Mouse (Mus musculus): Measurements from ENCODE around the gene Tac2. TPM values are rescaled to one million over a fixed set of nuclear protein-coding genes. Genes with fewer than 3 reads are reported as not detected.

Tac2 gene
- polyA plus RNA-seq (2016; fragmentation: Nextera tagmentation; extraction: Ambion mirVana): 1.2 and 2.1 TPM in 2 replicates

DNA sequence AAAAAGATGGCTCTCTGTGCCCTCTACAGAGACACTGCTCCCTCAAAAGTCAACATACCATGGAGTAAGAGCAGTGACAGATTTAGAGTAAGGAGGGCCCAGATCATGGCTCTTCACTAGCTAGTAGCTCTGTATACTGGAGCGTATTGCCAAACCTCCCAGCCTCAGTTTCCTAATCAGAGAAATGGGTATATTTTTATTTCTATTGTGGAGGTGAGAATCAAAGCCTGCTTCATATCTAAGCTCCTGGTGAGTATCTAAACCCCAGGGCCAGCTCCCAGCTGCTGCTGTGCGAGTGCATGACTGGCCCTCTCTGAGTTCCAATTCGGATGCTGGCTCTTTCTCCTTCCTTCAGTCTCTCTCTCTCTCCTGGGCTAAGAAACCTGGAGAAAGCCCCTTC, at the start of gene Tac2:
Gene Tac2 (plus strand): TSS at position 301 of the 400 bp plus-strand sequence.
- Histone ChIP-seq H3K4me3 (no peak within 1 kb of the TSS), H3K9ac (no peak within 1 kb of the TSS), H3K9me3 (no peaks in the 10 kb centered on the region), H3K27ac (no peak within 1 kb of the TSS), H3K4me1 (peaks cover 11% of the 10 kb centered on the region), H3K4me2 (replicated peaks) (no peak within 1 kb of the TSS), H3K36me3 (no peaks in the 10 kb centered on the region), H3K27me3 (peaks cover 10% of the 10 kb centered on the region)
- 83% methylated on average over 3 of the region's 3 CpGs for WGBS
- ATAC-seq (ENCODE audit: insufficient number of reproducible peaks, insufficient read depth, low FRiP score, low TSS enrichment): no peak

DNA sequence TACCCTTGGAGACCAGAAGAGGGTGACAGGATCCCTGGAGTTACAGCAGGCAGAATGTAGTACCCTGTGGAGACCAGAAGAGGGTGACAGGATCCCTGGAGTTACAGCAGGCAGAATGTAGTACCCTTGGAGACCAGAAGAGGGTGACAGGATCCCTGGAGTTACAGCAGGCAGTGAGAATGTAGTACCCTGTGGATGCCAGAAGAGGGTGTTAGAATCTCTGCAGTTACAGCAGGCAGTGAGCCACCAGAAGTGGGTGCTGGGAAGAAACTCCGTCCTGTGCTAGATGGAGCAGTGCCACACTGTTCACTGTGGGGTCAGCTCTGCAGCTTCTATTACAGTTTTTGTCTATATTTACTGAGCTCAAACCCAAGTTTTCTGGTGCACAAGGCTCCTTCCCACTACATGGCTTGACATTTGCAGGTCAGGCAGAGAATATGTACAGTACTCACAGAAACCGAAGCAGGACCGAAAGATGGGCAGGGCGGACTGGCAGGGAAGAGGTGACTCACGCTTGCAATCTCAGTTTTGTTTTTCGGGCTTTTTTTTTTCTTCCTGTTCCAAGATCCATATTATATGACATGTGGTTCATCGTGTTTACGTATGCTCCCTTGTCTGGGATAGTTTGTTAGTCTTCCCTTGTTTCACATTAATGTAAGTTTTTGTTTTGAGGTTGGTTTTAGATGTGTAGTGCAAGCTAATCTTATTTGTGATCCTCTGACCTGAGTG, 49.3 kb upstream of the Tac2 start:
- ATAC-seq (ENCODE audit: insufficient number of reproducible peaks, insufficient read depth, low FRiP score, low TSS enrichment): no peak
- H3K27me3 ChIP-seq: no peaks in the 10 kb centered on the region
- peaks cover 7% of the 10 kb centered on the region; the same call in 1 of the 2 replicates for H3K4me1 ChIP-seq
- no peak overlapping the region for H3K9ac ChIP-seq
- H3K4me3 ChIP-seq: no peak overlapping the region
- no peaks in the 10 kb centered on the region for H3K9me3 ChIP-seq
- H3K27ac ChIP-seq: 0 out of 2 replicates have a peak overlapping the region, but pooled peaks have one; percentile 12
- no peak overlapping the region for H3K4me2 ChIP-seq (replicated peaks)
- 87% methylated on average over 8 of the region's 8 CpGs for WGBS
- no peaks in the 10 kb centered on the region for H3K36me3 ChIP-seq

DNA sequence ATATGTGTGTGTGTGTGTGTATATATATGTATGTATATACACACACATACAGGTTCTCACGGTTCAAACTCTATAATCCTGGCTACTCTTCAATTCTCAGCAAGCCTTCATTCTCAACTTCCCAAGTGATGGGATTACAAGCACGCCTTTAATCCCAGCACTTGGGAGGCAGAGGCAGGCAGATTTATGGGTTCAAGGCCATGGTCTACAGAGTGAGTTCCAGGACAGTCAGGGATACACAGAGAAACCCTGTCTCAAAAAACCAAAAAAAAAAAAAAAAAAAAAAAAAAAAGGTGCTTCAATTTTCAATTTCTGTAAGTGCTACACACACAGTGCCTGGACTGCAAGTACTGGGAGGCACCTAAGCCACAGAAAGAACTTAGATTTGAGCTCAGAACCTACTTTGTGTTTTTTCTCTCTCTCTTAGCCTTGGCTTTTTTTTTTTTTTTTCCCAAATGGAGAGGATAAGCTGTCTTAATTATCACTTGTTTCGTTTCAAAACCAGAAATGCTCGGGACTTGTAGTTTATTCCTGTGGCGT, 48.3 kb upstream of the Tac2 start:
- H3K4me2 ChIP-seq (replicated peaks): peak overlapping the region; percentile 92
- H3K4me3 ChIP-seq: peak overlapping the region; percentile 76
- H3K4me1 ChIP-seq: peaks cover 7% of the 10 kb centered on the region; the same call in 1 of the 2 replicates
- no peak for ATAC-seq (ENCODE audit: insufficient number of reproducible peaks, insufficient read depth, low FRiP score, low TSS enrichment)
- no peaks in the 10 kb centered on the region for H3K9me3 ChIP-seq
- H3K36me3 ChIP-seq: no peaks in the 10 kb centered on the region
- WGBS: 52% methylated on average over 5 of the region's 5 CpGs
- H3K9ac ChIP-seq: no peak overlapping the region
- peak overlapping the region; percentile 74; the same call in 1 of the 2 replicates for H3K27ac ChIP-seq
- no peaks in the 10 kb centered on the region for H3K27me3 ChIP-seq

DNA sequence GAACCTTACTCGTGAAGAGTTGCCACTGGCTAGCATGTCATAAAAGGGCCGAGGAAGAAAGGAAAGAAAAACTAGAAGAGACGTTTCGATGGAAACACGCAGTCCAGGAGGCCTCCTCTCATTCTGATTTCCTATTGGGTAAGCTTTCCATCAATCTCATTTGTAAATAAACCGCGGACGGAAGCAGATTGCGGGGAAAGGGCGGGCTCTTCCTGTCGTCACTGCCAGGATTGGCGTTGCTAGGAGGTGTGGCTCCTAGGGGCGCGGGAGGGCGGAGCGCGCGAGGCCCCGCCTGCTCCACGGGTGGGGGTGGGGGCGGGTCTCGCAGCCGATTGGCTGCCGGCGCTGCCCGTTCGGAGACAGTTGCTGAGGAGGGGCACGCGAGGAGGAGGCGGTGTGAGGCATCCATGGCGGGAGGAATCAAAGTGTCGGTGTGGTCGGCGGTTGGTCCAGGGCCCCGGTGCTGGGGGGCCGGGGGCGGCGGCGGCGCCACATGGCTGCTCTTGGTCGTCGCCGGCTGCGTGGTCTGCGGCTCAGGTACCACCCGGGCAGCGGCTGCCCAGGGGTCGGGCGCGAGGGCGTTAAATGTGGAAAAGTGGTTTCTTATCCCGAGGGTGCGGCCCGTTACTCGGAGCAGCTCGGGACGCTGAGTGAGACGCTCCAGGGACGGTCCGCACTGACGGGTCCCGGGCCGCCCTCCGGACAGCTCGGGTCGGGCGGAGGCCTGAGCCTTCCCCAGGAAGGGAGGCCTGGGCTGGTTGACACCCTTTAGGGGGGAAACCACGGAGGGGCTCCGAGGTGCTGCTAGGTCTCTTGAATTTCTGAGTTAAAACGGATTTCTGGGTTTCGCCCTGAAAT, 47.4 kb upstream of the Tac2 start:
- Histone ChIP-seq H3K9me3 (no peaks in the 10 kb centered on the region), H3K36me3 (no peaks in the 10 kb centered on the region), H3K27me3 (no peaks in the 10 kb centered on the region), H3K27ac (peak overlapping the region; percentile 83), H3K4me2 (replicated peaks) (peak overlapping the region; percentile 92), H3K4me1 (peaks cover 7% of the 10 kb centered on the region; the same call in 1 of the 2 replicates), H3K9ac (peak overlapping the region; percentile 81), H3K4me3 (peak overlapping the region; percentile 76)
- under 1% methylated on average over 70 of the region's 71 CpGs for WGBS
- ATAC-seq (ENCODE audit: insufficient number of reproducible peaks, insufficient read depth, low FRiP score, low TSS enrichment): peak; percentile 90

DNA sequence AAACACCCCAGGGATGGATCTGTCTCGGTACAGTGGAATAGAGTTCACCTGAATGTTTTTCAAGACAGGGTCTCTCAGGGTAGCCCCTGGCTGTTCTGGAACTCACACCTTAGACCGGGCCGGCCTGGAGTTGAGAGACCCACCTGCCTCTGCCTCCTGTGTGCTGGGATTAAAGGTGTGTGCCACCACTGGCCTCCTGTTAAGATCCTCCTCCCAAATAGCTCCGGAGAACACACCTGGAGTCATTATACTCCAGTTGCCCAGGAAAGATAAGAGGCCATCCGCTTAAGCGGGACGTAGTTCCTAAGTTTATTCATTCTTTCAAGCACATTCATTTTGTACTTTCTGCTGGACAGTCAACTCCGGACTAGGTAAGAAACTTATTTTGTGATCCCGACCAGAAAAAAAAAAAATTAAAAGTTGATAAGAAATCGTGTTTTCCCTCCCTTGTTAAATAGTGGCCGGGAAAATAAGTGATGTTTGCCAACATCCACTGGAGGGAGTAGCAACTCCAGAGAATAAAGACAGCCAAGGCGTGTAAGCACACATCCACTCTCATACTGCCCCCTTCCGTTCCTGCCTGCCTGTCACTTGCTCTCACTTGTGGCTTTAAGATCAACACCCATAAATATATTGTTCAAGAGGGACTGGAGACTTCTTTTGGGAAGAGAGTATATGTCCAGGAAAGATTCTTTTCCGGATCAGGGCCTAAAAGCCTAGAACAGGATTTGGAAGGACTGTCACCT, 46.5 kb upstream of the Tac2 start:
- Histone ChIP-seq H3K4me1 (peaks cover 7% of the 10 kb centered on the region; the same call in 1 of the 2 replicates), H3K27me3 (no peaks in the 10 kb centered on the region), H3K36me3 (no peaks in the 10 kb centered on the region), H3K9me3 (no peaks in the 10 kb centered on the region), H3K27ac (peak overlapping the region; percentile 83), H3K4me2 (replicated peaks) (peak overlapping the region; percentile 92), H3K4me3 (peak overlapping the region; percentile 76), H3K9ac (peak overlapping the region; percentile 81)
- no peak for ATAC-seq (ENCODE audit: insufficient number of reproducible peaks, insufficient read depth, low FRiP score, low TSS enrichment)
- 8% methylated on average over 14 of the region's 14 CpGs for WGBS

DNA sequence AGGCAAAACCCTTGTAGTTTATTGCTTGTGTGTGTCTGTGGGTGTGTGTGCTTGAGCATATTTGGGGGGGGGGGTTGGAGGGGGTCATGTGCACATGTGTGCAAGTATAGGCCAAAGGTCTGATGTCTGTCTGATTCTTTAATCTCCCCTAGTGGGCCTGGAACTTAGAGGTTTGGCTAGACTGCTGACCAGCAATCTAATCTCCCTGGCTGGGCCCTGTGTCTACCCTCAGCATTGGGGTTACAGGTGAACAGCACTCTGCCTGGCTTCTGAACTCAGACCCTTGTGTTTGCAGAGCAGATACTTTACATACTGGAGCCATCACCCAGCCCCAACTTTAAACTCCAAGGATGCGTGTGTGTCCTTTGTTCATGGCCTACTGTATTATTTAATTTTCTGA, 45.1 kb upstream of the Tac2 start:
- Histone ChIP-seq H3K4me3 (no peak overlapping the region), H3K9me3 (no peaks in the 10 kb centered on the region), H3K4me2 (replicated peaks) (no peak overlapping the region), H3K9ac (no peak overlapping the region), H3K27me3 (no peaks in the 10 kb centered on the region), H3K27ac (no peak overlapping the region), H3K4me1 (peaks cover 7% of the 10 kb centered on the region; the same call in 1 of the 2 replicates), H3K36me3 (no peaks in the 10 kb centered on the region)
- 91% methylated on average over 1 of the region's 1 CpGs for WGBS
- ATAC-seq (ENCODE audit: insufficient number of reproducible peaks, insufficient read depth, low FRiP score, low TSS enrichment): no peak

DNA sequence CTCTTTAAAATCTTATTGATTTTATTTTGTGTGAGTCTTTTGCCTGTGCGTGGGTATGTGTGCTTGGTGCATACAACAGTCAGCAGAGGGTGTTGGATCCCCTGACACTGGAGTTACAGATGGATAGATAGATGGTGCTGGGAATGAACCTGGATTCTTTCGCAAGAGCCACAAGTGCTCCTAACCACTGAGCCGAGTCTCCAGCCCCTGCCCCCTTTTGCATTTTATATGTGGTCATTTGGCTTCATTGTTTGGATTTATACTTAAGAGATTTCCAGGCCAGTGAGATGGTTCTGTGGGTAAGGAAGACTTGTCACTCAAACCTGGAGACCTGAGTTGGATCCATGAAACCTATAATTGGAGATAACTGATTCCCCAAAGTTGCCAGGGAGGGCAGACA, 44.4 kb upstream of the Tac2 start:
- no peak overlapping the region for H3K27ac ChIP-seq
- no peaks in the 10 kb centered on the region for H3K27me3 ChIP-seq
- WGBS: 89% methylated on average over 3 of the region's 3 CpGs
- ATAC-seq (ENCODE audit: insufficient number of reproducible peaks, insufficient read depth, low FRiP score, low TSS enrichment): no peak
- no peaks in the 10 kb centered on the region for H3K36me3 ChIP-seq
- no peaks in the 10 kb centered on the region for H3K9me3 ChIP-seq
- no peak overlapping the region for H3K4me3 ChIP-seq
- no peak overlapping the region for H3K4me2 ChIP-seq (replicated peaks)
- H3K9ac ChIP-seq: no peak overlapping the region
- H3K4me1 ChIP-seq: peaks cover 7% of the 10 kb centered on the region; the same call in 1 of the 2 replicates

DNA sequence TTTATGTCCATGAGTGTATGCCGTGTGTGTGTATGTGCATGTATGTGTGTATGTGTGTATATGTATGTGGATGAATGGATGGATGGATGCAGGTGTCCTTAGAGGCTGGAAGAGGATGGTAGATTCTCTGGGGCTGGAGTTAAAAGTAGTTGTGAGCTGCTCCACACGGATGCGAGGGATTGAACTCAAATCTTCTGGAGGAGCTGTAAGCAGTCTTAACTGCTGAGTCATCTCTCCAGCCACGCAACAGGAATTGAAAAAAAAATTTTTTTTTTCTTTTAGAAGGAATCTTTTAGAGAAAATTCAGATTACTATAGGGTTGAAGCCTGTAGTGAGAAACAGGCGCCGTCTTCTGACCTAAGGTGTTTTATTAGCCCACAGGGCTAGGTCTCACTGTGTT, 41.4 kb upstream of the Tac2 start:
- H3K9me3 ChIP-seq: no peaks in the 10 kb centered on the region
- no peaks in the 10 kb centered on the region for H3K36me3 ChIP-seq
- H3K27me3 ChIP-seq: no peaks in the 10 kb centered on the region
- H3K9ac ChIP-seq: no peak overlapping the region
- no peak overlapping the region for H3K4me3 ChIP-seq
- no peak overlapping the region for H3K4me2 ChIP-seq (replicated peaks)
- peaks cover 4% of the 10 kb centered on the region; the same call in 1 of the 2 replicates for H3K4me1 ChIP-seq
- no peak for ATAC-seq (ENCODE audit: insufficient number of reproducible peaks, insufficient read depth, low FRiP score, low TSS enrichment)
- H3K27ac ChIP-seq: no peak overlapping the region
- 86% methylated on average over 6 of the region's 6 CpGs for WGBS

DNA sequence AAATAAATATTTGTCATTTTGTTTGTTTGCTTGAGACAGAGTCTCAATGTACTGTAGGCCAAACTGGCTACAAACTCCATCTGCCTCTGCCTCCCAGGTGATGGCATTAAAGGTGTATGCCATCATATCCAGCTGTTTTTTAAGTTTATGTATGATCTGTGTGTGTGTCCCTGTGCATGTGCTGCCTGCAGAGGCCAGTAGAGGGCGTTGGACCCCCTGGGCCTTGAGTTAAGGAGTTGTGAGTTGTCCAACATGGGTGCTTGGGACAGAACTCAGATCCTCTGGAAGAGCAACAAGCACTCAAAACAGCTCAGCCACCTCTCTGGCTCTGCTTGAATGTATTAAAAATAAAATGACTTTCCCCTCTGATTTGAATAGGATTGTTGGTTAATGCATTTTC, 33.2 kb upstream of the Tac2 start:
- H3K4me1 ChIP-seq: no peaks in the 10 kb centered on the region
- H3K4me3 ChIP-seq: no peak overlapping the region
- peaks cover 50% of the 10 kb centered on the region for H3K36me3 ChIP-seq
- H3K4me2 ChIP-seq (replicated peaks): no peak overlapping the region
- H3K27ac ChIP-seq: no peak overlapping the region
- H3K9ac ChIP-seq: no peak overlapping the region
- WGBS: 23% methylated on average over 1 of the region's 1 CpGs
- no peaks in the 10 kb centered on the region for H3K9me3 ChIP-seq
- ATAC-seq (ENCODE audit: insufficient number of reproducible peaks, insufficient read depth, low FRiP score, low TSS enrichment): no peak
- no peaks in the 10 kb centered on the region for H3K27me3 ChIP-seq

DNA sequence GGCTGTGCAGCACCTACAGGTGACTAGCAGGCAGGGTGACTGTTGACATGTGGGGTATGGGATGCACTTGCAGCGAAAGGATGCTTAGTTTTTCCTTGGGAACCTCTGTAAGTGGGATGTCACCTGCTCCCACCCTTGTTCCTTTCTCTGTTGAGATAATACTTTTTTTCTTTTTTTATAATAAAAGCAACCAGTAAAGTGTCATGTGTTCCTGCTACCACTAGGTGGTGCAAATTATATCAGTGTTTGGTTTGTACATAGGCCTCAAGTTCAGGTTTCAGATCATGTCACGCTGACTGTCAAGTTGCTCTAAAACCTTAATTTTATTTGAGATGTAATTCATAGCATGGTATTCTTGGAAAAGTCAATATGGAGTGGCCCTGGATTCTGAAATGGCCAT, 29.6 kb upstream of the Tac2 start:
- Histone ChIP-seq H3K4me1 (no peaks in the 10 kb centered on the region), H3K9ac (no peak overlapping the region), H3K27ac (no peak overlapping the region), H3K4me3 (no peak overlapping the region), H3K36me3 (peaks cover 73% of the 10 kb centered on the region), H3K27me3 (no peaks in the 10 kb centered on the region), H3K9me3 (no peaks in the 10 kb centered on the region), H3K4me2 (replicated peaks) (no peak overlapping the region)
- no peak for ATAC-seq (ENCODE audit: insufficient number of reproducible peaks, insufficient read depth, low FRiP score, low TSS enrichment)
- 51% methylated on average over 2 of the region's 2 CpGs for WGBS

DNA sequence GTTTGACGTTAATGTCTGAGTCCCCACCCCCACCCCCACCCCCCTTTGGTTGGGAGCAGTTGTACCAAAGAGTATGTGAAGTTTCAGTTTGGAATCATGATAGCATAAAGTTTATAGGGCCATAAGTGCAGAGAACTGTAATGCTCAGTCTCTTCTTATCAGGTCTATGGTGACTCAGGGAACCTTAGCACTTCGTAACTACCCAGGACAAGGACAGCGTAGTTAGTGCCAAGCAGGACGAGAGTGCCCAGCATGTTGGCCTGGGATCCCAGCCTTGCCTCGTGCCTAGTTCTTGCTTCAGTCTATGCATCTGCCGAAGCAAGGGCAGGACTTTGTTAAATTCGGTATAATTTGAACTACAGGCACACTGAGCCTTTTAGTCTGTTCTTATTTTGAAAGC, 28.5 kb upstream of the Tac2 start:
- H3K36me3 ChIP-seq: peaks cover 70% of the 10 kb centered on the region
- H3K9ac ChIP-seq: no peak overlapping the region
- H3K4me1 ChIP-seq: no peaks in the 10 kb centered on the region
- no peak overlapping the region for H3K4me2 ChIP-seq (replicated peaks)
- H3K4me3 ChIP-seq: no peak overlapping the region
- ATAC-seq (ENCODE audit: insufficient number of reproducible peaks, insufficient read depth, low FRiP score, low TSS enrichment): no peak
- WGBS: 94% methylated on average over 7 of the region's 7 CpGs
- no peaks in the 10 kb centered on the region for H3K9me3 ChIP-seq
- H3K27me3 ChIP-seq: no peaks in the 10 kb centered on the region
- no peak overlapping the region for H3K27ac ChIP-seq

Data from embryonic facial prominence, embryonic 12.5 days (tissue).